Mouse (Mus musculus): ENCODE results near the gene 2510039O18Rik. TPM values are rescaled to one million over a fixed set of nuclear protein-coding genes. Genes with fewer than 3 reads are reported as not detected.

2510039O18Rik gene
- polyA plus RNA-seq, 1 experiment from 2014 or later = 26.3 TPM

- WGBS = 48% methylated on average over 3 of the region's 3 CpGs
- Histone ChIP-seq H3K27ac (ENCODE audit: low read depth, low read length) (peak overlapping the region; percentile 90), H3K4me3 (ENCODE audit: low read depth, low read length) (peak overlapping the region; percentile 98), H3K27me3 (replicated peaks; ENCODE audit: control insufficient read depth, insufficient read depth, low read length) (no peaks in the 10 kb centered on the region), H3K36me3 (ENCODE audit: control insufficient read depth, insufficient read depth) (peaks cover 31% of the 10 kb centered on the region), H3K4me2 (replicated peaks; ENCODE audit: low read depth) (peak overlapping the region; percentile 76), H3K9me3 (ENCODE audit: control insufficient read depth) (no peaks in the 10 kb centered on the region), H3K4me1 (replicated peaks; ENCODE audit: control insufficient read depth, insufficient read depth, low read length) (0 out of 2 replicates have a peak, but pooled peaks cover 10% of the 10 kb centered on the region), H3K9ac (ENCODE audit: low read depth, low read length) (peak overlapping the region; percentile 89)
- peak; percentile 2; the same call in 1 of the 2 replicates for ATAC-seq
- no peak for TF ChIP-seq CTCF (IDR thresholded peaks at IDR 0.05; ENCODE audit: low read depth)
Measured at GRCm38 (mm10) chr4:147903601-147904000, 37.1 kb upstream of the 2510039O18Rik start.

GRCm38 (mm10) chr4:147904313-147905089 is 36.2 kb upstream of the 2510039O18Rik start, which contains the start of gene Mfn2:
Mfn2 (minus strand) TSS chr4:147904704.
- ATAC-seq = peak; percentile 70
- Histone ChIP-seq H3K4me3 (ENCODE audit: low read depth, low read length) (peak within 1 kb of the TSS; percentile 98), H3K9ac (ENCODE audit: low read depth, low read length) (peak within 1 kb of the TSS; percentile 89), H3K9me3 (ENCODE audit: control insufficient read depth) (no peaks in the 10 kb centered on the region), H3K27me3 (replicated peaks; ENCODE audit: control insufficient read depth, insufficient read depth, low read length) (no peaks in the 10 kb centered on the region), H3K4me1 (replicated peaks; ENCODE audit: control insufficient read depth, insufficient read depth, low read length) (0 out of 2 replicates have a peak, but pooled peaks cover 10% of the 10 kb centered on the region), H3K27ac (ENCODE audit: low read depth, low read length) (peak within 1 kb of the TSS; percentile 90), H3K36me3 (ENCODE audit: control insufficient read depth, insufficient read depth) (peaks cover 22% of the 10 kb centered on the region), H3K4me2 (replicated peaks; ENCODE audit: low read depth) (peak within 1 kb of the TSS; percentile 76)
- no peak for TF ChIP-seq CTCF (IDR thresholded peaks at IDR 0.05; ENCODE audit: low read depth)
- under 1% methylated on average over 57 of the region's 59 CpGs for WGBS

- ATAC-seq = no peak
- no peaks in the 10 kb centered on the region for H3K9me3 ChIP-seq (ENCODE audit: control insufficient read depth)
- WGBS = under 1% methylated on average over 8 of the region's 8 CpGs
- H3K27ac ChIP-seq (ENCODE audit: low read depth, low read length) = peak overlapping the region; percentile 90; the same call in 1 of the 2 replicates
- peaks cover 17% of the 10 kb centered on the region for H3K36me3 ChIP-seq (ENCODE audit: control insufficient read depth, insufficient read depth)
- H3K27me3 ChIP-seq (replicated peaks; ENCODE audit: control insufficient read depth, insufficient read depth, low read length) = no peaks in the 10 kb centered on the region
- peak overlapping the region; percentile 98 for H3K4me3 ChIP-seq (ENCODE audit: low read depth, low read length)
- peak overlapping the region; percentile 76 for H3K4me2 ChIP-seq (replicated peaks; ENCODE audit: low read depth)
- TF ChIP-seq CTCF (IDR thresholded peaks at IDR 0.05; ENCODE audit: low read depth) = no peak
- H3K4me1 ChIP-seq (replicated peaks; ENCODE audit: control insufficient read depth, insufficient read depth, low read length) = 0 out of 2 replicates have a peak, but pooled peaks cover 6% of the 10 kb centered on the region
- H3K9ac ChIP-seq (ENCODE audit: low read depth, low read length) = peak overlapping the region; percentile 89
Measured at GRCm38 (mm10) chr4:147905090-147905659, 35.5 kb upstream of the 2510039O18Rik start.

- Histone ChIP-seq H3K27ac (ENCODE audit: low read depth, low read length) (no peak overlapping the region; the same call in 1 of the 2 replicates), H3K36me3 (ENCODE audit: control insufficient read depth, insufficient read depth) (peaks cover 16% of the 10 kb centered on the region), H3K9me3 (ENCODE audit: control insufficient read depth) (no peaks in the 10 kb centered on the region), H3K9ac (ENCODE audit: low read depth, low read length) (no peak overlapping the region), H3K4me3 (ENCODE audit: low read depth, low read length) (no peak overlapping the region), H3K4me2 (replicated peaks; ENCODE audit: low read depth) (no peak overlapping the region), H3K27me3 (replicated peaks; ENCODE audit: control insufficient read depth, insufficient read depth, low read length) (no peaks in the 10 kb centered on the region), H3K4me1 (replicated peaks; ENCODE audit: control insufficient read depth, insufficient read depth, low read length) (0 out of 2 replicates have a peak, but pooled peaks cover 4% of the 10 kb centered on the region)
- no peak for TF ChIP-seq CTCF (IDR thresholded peaks at IDR 0.05; ENCODE audit: low read depth)
- 61% methylated on average over 5 of the region's 5 CpGs for WGBS
- ATAC-seq = peak; percentile 37
Measured at GRCm38 (mm10) chr4:147906230-147906629, 34.5 kb upstream of the 2510039O18Rik start.

GRCm38 (mm10) chr4:147909486-147909885 is 31.2 kb upstream of the 2510039O18Rik start:
- H3K4me1 ChIP-seq (replicated peaks; ENCODE audit: control insufficient read depth, insufficient read depth, low read length) = no peaks in the 10 kb centered on the region
- 94% methylated on average over 5 of the region's 5 CpGs for WGBS
- H3K9ac ChIP-seq (ENCODE audit: low read depth, low read length) = no peak overlapping the region
- H3K27ac ChIP-seq (ENCODE audit: low read depth, low read length) = no peak overlapping the region
- no peaks in the 10 kb centered on the region for H3K9me3 ChIP-seq (ENCODE audit: control insufficient read depth)
- no peak for ATAC-seq
- H3K27me3 ChIP-seq (replicated peaks; ENCODE audit: control insufficient read depth, insufficient read depth, low read length) = no peaks in the 10 kb centered on the region
- no peak overlapping the region for H3K4me3 ChIP-seq (ENCODE audit: low read depth, low read length)
- H3K4me2 ChIP-seq (replicated peaks; ENCODE audit: low read depth) = no peak overlapping the region
- no peak for TF ChIP-seq CTCF (IDR thresholded peaks at IDR 0.05; ENCODE audit: low read depth)
- peaks cover 18% of the 10 kb centered on the region; the same call in 1 of the 2 replicates for H3K36me3 ChIP-seq (ENCODE audit: control insufficient read depth, insufficient read depth)

GRCm38 (mm10) chr4:147918459-147919121 is 22.1 kb upstream of the 2510039O18Rik start:
- Histone ChIP-seq H3K9me3 (ENCODE audit: control insufficient read depth) (no peaks in the 10 kb centered on the region), H3K27me3 (replicated peaks; ENCODE audit: control insufficient read depth, insufficient read depth, low read length) (no peaks in the 10 kb centered on the region), H3K4me1 (replicated peaks; ENCODE audit: control insufficient read depth, insufficient read depth, low read length) (no peaks in the 10 kb centered on the region), H3K36me3 (ENCODE audit: control insufficient read depth, insufficient read depth) (peaks cover 28% of the 10 kb centered on the region; the same call in 1 of the 2 replicates), H3K27ac (ENCODE audit: low read depth, low read length) (no peak overlapping the region), H3K4me2 (replicated peaks; ENCODE audit: low read depth) (no peak overlapping the region), H3K9ac (ENCODE audit: low read depth, low read length) (no peak overlapping the region), H3K4me3 (ENCODE audit: low read depth, low read length) (no peak overlapping the region)
- ATAC-seq = peak; percentile 58; the same call in 1 of the 2 replicates
- 58% methylated on average over 7 of the region's 7 CpGs for WGBS
- TF ChIP-seq CTCF (IDR thresholded peaks at IDR 0.05; ENCODE audit: low read depth) = peak; percentile 82

All from intestine, postnatal 0 days (tissue).